Mouse (Mus musculus) spleen, adult 2 months (tissue): Measurements from ENCODE around the gene Gm20388. TPM values are rescaled to one million over a fixed set of nuclear protein-coding genes. Genes with fewer than 3 reads are reported as not detected.
A peak's percentile ranks its signal among the peaks of the same experiment; 100 is the strongest.

Experiments used
- DNase-seq, 2 experiments: peaks; one replicate each; pipeline versions ENCODE4 v3.0.0 to v3.0.0-alpha.2; 2012 to 2021; ENCODE audit warnings: low spot score in 2 of 2, low read depth in 1 of 2
- H3K27ac ChIP-seq: fragments of 200-500 bp; 2 replicates; pipeline ENCODE4 v1.5.1; 2012; ENCODE audit warnings: low read length, inconsistent platforms; ENCODE audit not compliant: insufficient read depth
- H3K27me3 ChIP-seq: fragments of 200-500 bp; 2 replicates; pipeline ENCODE4 v1.6.1; 2012; ENCODE audit warnings: mild to moderate bottlenecking, moderate library complexity, low read length, inconsistent platforms; ENCODE audit not compliant: control insufficient read depth, insufficient read depth
- H3K36me3 ChIP-seq: fragments of 200-500 bp; 2 replicates; pipeline ENCODE4 v1.6.1; 2012; ENCODE audit warnings: mild to moderate bottlenecking, low read length, inconsistent platforms; ENCODE audit not compliant: control insufficient read depth, insufficient read depth
- H3K4me1 ChIP-seq: fragments of 200-500 bp; 2 replicates; pipeline ENCODE4 v1.6.1; 2011; ENCODE audit warnings: inconsistent platforms; ENCODE audit not compliant: control insufficient read depth, insufficient read depth, insufficient read length
- H3K4me3 ChIP-seq: fragments of 200-500 bp; 2 replicates; pipeline ENCODE4 v1.5.1; 2011; ENCODE audit warnings: mild to moderate bottlenecking, inconsistent platforms; ENCODE audit not compliant: insufficient read depth, insufficient read length; ENCODE audit errors: extremely low read depth
- CTCF ChIP-seq: fragments of 200-500 bp; IDR thresholded peaks from 2 replicates; pipeline ENCODE4 v1.5.1; 2011; ENCODE audit warnings: mild to moderate bottlenecking, inconsistent platforms; ENCODE audit not compliant: insufficient read depth, insufficient read length, insufficient replicate concordance; ENCODE audit errors: extremely low read depth
- POLR2A ChIP-seq: fragments of 200-500 bp; IDR thresholded peaks from 2 replicates; pipeline ENCODE4 v1.6.1; 2011; ENCODE audit warnings: low read depth, low read length, inconsistent platforms
- WGBS: fragments of 180-500 bp; shearing (Covaris S2); methylation state at CpG from one replicate; pipeline ENCODE4 v1.1.7; 2018; 5-methylcytosine and 5-hydroxymethylcytosine counted together
- polyA plus RNA-seq: library from polyadenylated mRNA; depleted of rRNA; stranded (reverse); fragments of >200 nt; gene quantifications from 2 replicates; pipeline ENCODE4 v1.2.3, GENCODE M21; 2012

The Gm20388 gene
- polyA plus RNA-seq, 1 experiment = 26.1 TPM

DNA sequence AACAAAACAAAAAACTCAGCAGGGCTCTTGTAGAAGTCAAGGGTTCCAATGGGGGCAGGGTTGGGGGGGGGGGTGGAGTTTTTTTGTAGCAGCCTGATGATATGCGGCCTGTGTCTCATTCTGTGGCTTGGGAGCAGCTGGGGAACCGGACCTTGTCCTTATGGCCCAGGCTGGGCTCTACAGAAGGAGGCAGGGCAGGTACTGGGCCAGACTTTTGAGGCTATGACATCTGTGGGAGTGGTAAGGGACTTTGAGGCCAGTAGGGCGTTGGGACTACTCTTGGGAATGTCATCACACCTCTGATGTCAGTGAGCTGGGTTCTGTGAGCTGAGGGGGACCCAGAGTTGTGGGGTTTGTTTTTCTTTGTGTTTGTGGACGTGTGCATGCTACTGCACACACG, 584.8 kb downstream of the Gm20388 start:
- 75% methylated on average over 5 of the region's 5 CpGs for WGBS
- H3K36me3 ChIP-seq = no peaks in the 10 kb centered on the region
- no peak overlapping the region for H3K4me3 ChIP-seq

DNA sequence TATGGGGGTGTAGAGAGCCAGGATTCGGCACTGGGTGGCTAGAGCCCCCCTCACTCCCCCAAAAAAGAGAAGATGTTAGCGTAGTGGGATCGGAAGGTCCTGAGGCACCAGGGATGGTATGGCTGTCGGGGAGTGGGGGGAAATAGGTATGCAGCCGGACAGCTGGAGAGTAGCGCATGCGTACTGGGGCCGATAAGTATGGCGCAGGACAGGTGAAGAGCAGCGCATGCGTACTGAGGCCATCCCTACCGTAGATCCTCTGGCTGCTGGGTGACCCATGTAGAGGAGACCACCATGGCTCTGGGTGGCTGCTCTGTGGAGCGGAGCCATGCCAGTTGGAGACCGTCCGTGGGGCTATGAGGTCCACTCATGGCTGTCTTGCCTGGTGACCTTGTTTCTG, 585.8 kb downstream of the Gm20388 start:
- TF ChIP-seq POLR2A (no peak), CTCF (no peak)
- Histone ChIP-seq H3K27me3 (no peaks in the 10 kb centered on the region), H3K27ac (no peak overlapping the region), H3K4me3 (no peak overlapping the region), H3K36me3 (no peaks in the 10 kb centered on the region), H3K4me1 (peaks cover 29% of the 10 kb centered on the region; the same call in 1 of the 2 replicates)
- DNase-seq = no peak
- WGBS = 99% methylated on average over 15 of the region's 15 CpGs

More for the DNA sequence above, 584.8 kb downstream of the Gm20388 start:
- TF ChIP-seq POLR2A = no peak
- no peak for TF ChIP-seq CTCF
- Histone ChIP-seq H3K4me1 (peaks cover 34% of the 10 kb centered on the region; the same call in 1 of the 2 replicates), H3K27ac (no peak overlapping the region), H3K27me3 (no peaks in the 10 kb centered on the region)
- no peak for DNase-seq

- Histone ChIP-seq H3K27ac (peak overlapping the region; percentile 37; the same call in 1 of the 2 replicates), H3K27me3 (no peaks in the 10 kb centered on the region), H3K4me3 (no peak overlapping the region), H3K36me3 (no peaks in the 10 kb centered on the region), H3K4me1 (peaks cover 35% of the 10 kb centered on the region; the same call in 1 of the 2 replicates)
- TF ChIP-seq CTCF (no peak), POLR2A (no peak)
- DNase-seq = no peak
- 37% methylated on average over 11 of the region's 11 CpGs for WGBS
These were observed 586.9 kb downstream of the Gm20388 start for GRCm38 (mm10) chr8:120497503-120497946.

DNA sequence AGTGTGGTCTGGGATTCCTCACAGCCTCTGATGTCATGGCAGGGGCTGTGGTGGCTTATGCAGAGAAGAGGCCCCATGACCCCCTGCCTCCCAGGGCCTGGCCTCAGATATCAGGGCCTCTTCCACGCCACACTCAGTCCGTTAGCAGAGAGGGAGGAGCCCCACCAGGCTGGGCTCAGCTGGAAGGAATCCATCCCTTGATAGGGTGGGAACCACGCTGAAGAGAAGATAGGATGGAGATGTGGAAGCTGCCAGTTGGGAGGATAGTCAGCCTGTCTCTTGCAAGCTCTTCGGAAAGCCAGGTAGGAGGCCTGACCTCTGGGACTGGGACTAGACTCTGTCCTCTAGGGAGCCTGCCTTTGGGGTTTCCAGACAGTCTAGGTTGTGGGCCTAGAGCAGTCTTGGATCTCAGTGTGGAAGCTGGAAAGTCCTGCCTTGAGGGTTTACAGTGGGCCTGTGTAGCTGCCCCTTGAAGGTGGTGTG, 587.7 kb downstream of the Gm20388 start:
- no peak for DNase-seq
- Histone ChIP-seq H3K4me3 (no peak overlapping the region), H3K27me3 (no peaks in the 10 kb centered on the region), H3K36me3 (no peaks in the 10 kb centered on the region), H3K27ac (peak overlapping the region; percentile 17; the same call in 1 of the 2 replicates), H3K4me1 (peaks cover 40% of the 10 kb centered on the region; the same call in 1 of the 2 replicates)
- no peak for TF ChIP-seq CTCF
- TF ChIP-seq POLR2A = no peak
- WGBS = 74% methylated on average over 4 of the region's 4 CpGs

- WGBS = 66% methylated on average over 9 of the region's 9 CpGs
- TF ChIP-seq POLR2A = no peak
- TF ChIP-seq CTCF = no peak
- Histone ChIP-seq H3K4me1 (peaks cover 42% of the 10 kb centered on the region; the same call in 1 of the 2 replicates), H3K27ac (no peak overlapping the region), H3K4me3 (no peak overlapping the region), H3K36me3 (no peaks in the 10 kb centered on the region), H3K27me3 (no peaks in the 10 kb centered on the region)
- DNase-seq = no peak
These were observed 588.4 kb downstream of the Gm20388 start for GRCm38 (mm10) chr8:120498926-120499605.

- no peak for DNase-seq
- H3K27ac ChIP-seq = no peak overlapping the region
- TF ChIP-seq POLR2A = no peak
- TF ChIP-seq CTCF = no peak
- peaks cover 50% of the 10 kb centered on the region for H3K4me1 ChIP-seq
- 82% methylated on average over 8 of the region's 8 CpGs for WGBS
- no peaks in the 10 kb centered on the region for H3K27me3 ChIP-seq
- no peaks in the 10 kb centered on the region for H3K36me3 ChIP-seq
- H3K4me3 ChIP-seq = no peak overlapping the region
These were observed 590.1 kb downstream of the Gm20388 start for GRCm38 (mm10) chr8:120500701-120501261.

DNA sequence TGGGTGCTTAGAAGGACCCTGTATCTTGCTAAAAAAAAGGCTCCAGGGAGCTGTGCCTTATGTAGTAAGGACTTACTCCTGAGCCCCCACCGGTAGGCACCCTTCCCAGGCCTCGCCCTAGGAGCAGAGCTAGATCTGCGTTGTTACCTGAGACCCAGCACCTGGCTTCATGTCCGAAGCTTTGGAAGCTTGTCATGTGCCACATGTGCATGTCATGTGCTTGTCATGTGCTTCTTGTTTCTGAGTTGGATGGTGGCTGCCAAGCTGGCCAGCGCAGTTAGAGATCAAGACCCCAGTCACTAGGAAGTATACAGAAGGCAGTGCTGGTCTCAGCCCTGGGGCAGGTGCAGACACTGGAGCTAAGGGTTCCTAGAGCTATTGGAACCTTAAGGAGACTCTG, 590.8 kb downstream of the Gm20388 start:
- Histone ChIP-seq H3K27me3 (no peaks in the 10 kb centered on the region), H3K27ac (no peak overlapping the region), H3K4me3 (no peak overlapping the region), H3K36me3 (no peaks in the 10 kb centered on the region), H3K4me1 (peaks cover 56% of the 10 kb centered on the region)
- no peak for DNase-seq
- WGBS = 89% methylated on average over 5 of the region's 5 CpGs
- TF ChIP-seq POLR2A (no peak), CTCF (no peak)
